Mouse (Mus musculus) hindbrain, embryonic 14.5 days (tissue): Measurements from ENCODE around the gene Rc3h2. TPM values are rescaled to one million over a fixed set of nuclear protein-coding genes. Genes with fewer than 3 reads are reported as not detected.

ENCODE experiments used
- ATAC-seq: fragments of 200-750 bp; cut with Nextera tagmentation; 2 replicates; pipeline ENCODE4 v1.8.0; 2017; ENCODE audit warnings: moderate number of reproducible peaks, mild to moderate bottlenecking, moderate TSS enrichment, moderate library complexity; ENCODE audit not compliant: low FRiP score
- DNase-seq: peaks from one replicate; pipeline ENCODE4 v3.0.0-alpha.2; 2015; ENCODE audit warnings: low spot score
- H3K27ac ChIP-seq: fragments of 300-500 bp; sonication (generic); 2 replicates; pipeline ENCODE4 v1.5.1; 2014; ENCODE audit warnings: mild to moderate bottlenecking, moderate library complexity
- H3K27me3 ChIP-seq: fragments of 300-500 bp; sonication (generic); 2 replicates; pipeline ENCODE4 v1.6.1; 2014; ENCODE audit warnings: mild to moderate bottlenecking, low read length, mixed read lengths; ENCODE audit not compliant: control insufficient read depth, insufficient read depth
- H3K36me3 ChIP-seq: fragments of 300-500 bp; sonication (generic); replicated peaks from 2 replicates; pipeline ENCODE4 v1.6.1; 2014; ENCODE audit not compliant: control insufficient read depth, insufficient read depth
- H3K4me1 ChIP-seq: fragments of 300-500 bp; sonication (generic); replicated peaks from 2 replicates; pipeline ENCODE4 v1.6.1; 2014; ENCODE audit warnings: antibody characterized with exemption, low read length, mixed read lengths; ENCODE audit not compliant: control insufficient read depth, insufficient read depth
- H3K4me2 ChIP-seq: fragments of 300-500 bp; sonication (generic); replicated peaks from 2 replicates; pipeline ENCODE4 v1.6.1; 2014; ENCODE audit warnings: mild to moderate bottlenecking, moderate library complexity
- H3K4me3 ChIP-seq: fragments of 300-500 bp; sonication (generic); replicated peaks from 2 replicates; pipeline ENCODE4 v1.5.1; 2014; ENCODE audit warnings: mild to moderate bottlenecking, low read length
- H3K9ac ChIP-seq: fragments of 300-500 bp; sonication (generic); 2 replicates; pipeline ENCODE4 v1.6.1; 2014
- H3K9me3 ChIP-seq: fragments of 300-500 bp; sonication (generic); 2 replicates; pipeline ENCODE4 v1.6.1; 2016; ENCODE audit warnings: low read length; ENCODE audit not compliant: control insufficient read depth
- WGBS: fragments of 180-500 bp; shearing (Covaris S2); extraction: QIAGEN DNeasy Blood & Tissue Kit; methylation state at CpG from one replicate; pipeline ENCODE4 v1.1.7; 2014; 5-methylcytosine and 5-hydroxymethylcytosine counted together
- polyA plus RNA-seq: library from polyadenylated mRNA; unstranded; fragments of >200 nt; fragmentation: Nextera tagmentation; extraction: Ambion mirVana; gene quantifications from 2 replicates; pipeline ENCODE4 v1.2.1, GENCODE M21; 2014

Gene Rc3h2
- 25.6 and 26.0 TPM in 2 replicates for polyA plus RNA-seq

DNA sequence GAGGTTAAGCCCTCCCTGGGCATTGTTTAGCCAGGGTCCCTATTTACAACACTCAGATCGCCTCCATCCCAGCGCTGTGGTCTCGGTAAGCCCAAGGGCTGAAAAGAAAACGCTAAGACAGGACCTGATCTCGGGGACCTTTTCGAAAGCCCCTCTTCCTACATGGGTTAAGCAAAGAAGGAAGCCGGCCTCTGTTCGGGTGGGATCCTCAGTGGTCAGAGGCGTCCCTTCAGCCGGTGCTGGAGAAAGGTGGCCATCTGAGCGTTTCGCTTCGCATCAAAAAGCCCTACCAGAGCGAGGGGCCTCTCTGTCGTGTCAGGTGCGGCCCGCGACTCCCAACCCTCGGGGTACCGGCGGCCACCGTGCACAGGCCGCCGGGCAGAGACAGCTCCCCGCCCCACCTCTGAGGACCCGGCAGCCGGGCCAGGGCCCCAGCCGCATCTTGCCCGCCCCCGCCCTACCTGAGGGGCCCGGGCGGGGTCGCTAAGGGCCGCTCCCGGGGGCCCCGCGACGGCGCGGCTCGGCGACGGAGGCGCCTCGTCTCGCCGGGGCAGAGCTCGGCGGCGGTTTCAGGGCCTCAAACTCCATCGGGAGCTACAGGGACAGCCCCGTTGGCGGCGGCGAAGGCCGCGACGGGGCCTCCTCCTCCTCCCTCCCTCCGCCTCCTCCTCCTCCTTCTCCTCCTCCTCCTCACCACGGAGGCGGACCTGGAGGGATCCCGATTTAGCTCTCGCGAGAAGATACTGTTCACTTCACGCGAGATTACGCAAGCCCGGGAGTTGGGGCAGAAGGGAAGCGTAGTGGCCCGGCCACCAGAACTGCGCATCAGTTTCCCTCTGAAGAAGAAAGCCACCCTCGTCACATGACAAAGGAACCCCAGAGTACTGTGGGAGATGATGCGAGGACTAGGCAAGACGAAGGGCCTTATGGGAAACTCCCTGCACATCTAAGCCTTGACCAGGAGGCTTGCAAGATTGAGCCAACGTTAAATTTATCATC, at the start of gene Rc3h2:
Rc3h2 (minus strand) TSS at position 598 of the 999 bp plus-strand sequence.
- ATAC-seq: peak; percentile 97
- H3K4me2 ChIP-seq: peak within 1 kb of the TSS; percentile 91
- no peaks in the 10 kb centered on the region for H3K27me3 ChIP-seq
- peak within 1 kb of the TSS; percentile 96 for H3K9ac ChIP-seq
- peak within 1 kb of the TSS; percentile 95 for H3K27ac ChIP-seq
- WGBS: under 1% methylated on average over 69 of the region's 75 CpGs
- DNase-seq: peak; percentile 99
- H3K4me3 ChIP-seq: peak within 1 kb of the TSS; percentile 87
- H3K9me3 ChIP-seq: no peaks in the 10 kb centered on the region
- H3K36me3 ChIP-seq: peaks cover 13% of the 10 kb centered on the region
- H3K4me1 ChIP-seq: peaks cover 22% of the 10 kb centered on the region

DNA sequence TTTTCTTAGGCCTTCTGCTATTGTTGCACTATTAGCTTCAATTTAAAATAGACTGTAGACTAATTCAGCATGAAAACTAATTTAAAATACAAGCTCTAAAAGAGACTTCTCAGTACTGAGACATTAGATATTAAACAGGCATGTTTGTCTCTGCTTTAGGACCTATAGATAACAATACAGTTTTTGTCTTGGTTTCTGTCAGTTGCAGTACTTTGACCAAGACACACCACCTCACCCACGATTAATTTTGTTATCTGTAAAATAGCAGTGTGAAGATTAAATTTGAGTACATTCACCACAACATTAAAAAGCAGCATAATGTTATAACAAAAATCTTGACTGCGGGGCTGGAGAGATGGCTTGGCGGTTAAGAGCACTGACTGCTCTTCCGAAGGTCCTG, 43.6 kb upstream of the Rc3h2 start:
- Histone ChIP-seq H3K27me3 (no peaks in the 10 kb centered on the region), H3K9ac (no peak overlapping the region), H3K4me1 (no peaks in the 10 kb centered on the region), H3K9me3 (no peaks in the 10 kb centered on the region), H3K4me3 (no peak overlapping the region), H3K27ac (no peak overlapping the region), H3K36me3 (peaks cover 16% of the 10 kb centered on the region), H3K4me2 (no peak overlapping the region)
- DNase-seq (no peak), ATAC-seq (no peak)
- WGBS: 91% methylated on average over 4 of the region's 4 CpGs

DNA sequence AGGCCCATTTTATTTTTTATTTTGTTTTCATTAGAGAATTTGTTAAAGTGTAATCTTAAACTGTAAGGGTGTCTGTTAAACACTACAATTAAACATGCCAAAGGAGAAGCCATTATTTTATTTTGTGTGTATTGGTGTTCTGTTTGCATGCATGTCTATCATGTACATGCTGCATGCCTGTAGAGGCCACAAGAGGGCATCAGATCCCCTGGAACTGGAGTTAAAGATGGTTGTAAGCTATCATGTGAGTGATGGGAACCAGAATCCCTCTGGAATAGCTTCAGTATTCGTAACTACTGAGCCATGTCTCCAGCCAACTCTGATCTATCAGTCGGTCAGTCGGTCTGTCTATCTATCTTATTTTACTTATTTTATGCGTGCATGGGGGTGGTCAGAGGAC, 38.0 kb upstream of the Rc3h2 start:
- no peak overlapping the region for H3K9ac ChIP-seq
- no peak overlapping the region for H3K4me3 ChIP-seq
- ATAC-seq: no peak
- H3K4me2 ChIP-seq: no peak overlapping the region
- H3K27ac ChIP-seq: no peak overlapping the region
- no peaks in the 10 kb centered on the region for H3K27me3 ChIP-seq
- DNase-seq: no peak
- 95% methylated on average over 4 of the region's 4 CpGs for WGBS
- H3K36me3 ChIP-seq: no peaks in the 10 kb centered on the region
- no peaks in the 10 kb centered on the region for H3K9me3 ChIP-seq
- no peaks in the 10 kb centered on the region for H3K4me1 ChIP-seq

DNA sequence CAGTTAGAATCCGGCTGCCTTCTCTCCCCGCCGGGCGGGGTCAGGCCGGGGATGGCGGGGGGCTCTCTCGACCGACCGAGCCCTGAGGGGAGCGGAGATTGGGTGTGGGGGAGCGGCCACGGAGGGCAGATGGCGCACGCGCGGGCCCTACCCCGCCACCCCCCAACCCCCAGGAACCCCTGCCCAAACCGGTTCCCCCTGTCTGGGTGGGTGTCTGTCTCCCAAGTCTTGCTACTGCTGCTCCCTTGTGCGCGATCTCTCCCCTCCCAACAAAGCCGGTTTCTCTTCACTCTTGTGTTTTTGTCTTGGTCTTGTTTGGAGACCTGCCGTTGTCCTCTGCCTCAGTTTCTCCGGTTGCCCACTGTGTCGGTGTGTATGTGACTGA, 29.7 kb upstream of the Rc3h2 start:
- Histone ChIP-seq H3K4me3 (peak overlapping the region; percentile 84), H3K27me3 (no peaks in the 10 kb centered on the region), H3K27ac (peak overlapping the region; percentile 87), H3K4me2 (peak overlapping the region; percentile 69), H3K36me3 (no peaks in the 10 kb centered on the region), H3K4me1 (peaks cover 12% of the 10 kb centered on the region), H3K9ac (peak overlapping the region; percentile 89), H3K9me3 (no peaks in the 10 kb centered on the region)
- WGBS: under 1% methylated on average over 13 of the region's 24 CpGs
- peak; percentile 26 for DNase-seq
- ATAC-seq: peak; percentile 85

DNA sequence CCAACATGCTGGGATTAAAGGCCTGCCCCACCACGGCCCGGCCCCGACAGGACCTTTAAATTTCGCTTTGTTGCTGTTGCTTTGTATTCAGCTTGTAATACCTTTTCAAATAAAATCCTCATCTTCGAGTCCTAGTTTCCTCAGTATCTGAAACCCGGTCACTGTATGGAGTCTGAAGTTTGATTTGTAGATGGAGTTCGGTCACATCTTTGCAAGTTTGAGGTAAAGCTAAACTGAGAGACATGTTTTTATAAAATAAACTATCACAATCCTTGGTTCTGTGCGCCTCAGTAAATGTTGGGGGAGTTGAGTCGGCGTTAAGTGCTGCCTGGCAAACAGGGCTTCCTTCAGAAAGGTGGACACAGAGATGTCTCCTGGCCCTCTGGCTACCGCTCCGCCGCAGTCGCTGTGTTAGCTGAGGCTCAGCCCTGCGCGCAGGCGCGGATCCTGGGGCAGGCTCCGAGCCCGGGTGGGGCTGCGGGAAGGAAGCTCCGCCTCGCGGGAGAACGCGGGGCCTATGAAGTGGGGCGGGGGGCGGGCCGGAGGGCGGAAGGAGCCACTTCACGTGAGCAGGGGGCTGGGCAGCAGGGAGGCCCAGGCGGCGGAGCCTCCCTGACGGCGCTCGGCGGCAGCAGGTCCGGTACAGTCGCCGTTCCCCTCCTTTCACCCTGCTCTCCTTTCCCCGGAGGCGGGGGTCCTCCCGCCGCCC, 29.1 kb upstream of the Rc3h2 start:
- ATAC-seq (peak; percentile 98), DNase-seq (peak; percentile 93)
- no peaks in the 10 kb centered on the region for H3K36me3 ChIP-seq
- no peaks in the 10 kb centered on the region for H3K27me3 ChIP-seq
- peaks cover 12% of the 10 kb centered on the region for H3K4me1 ChIP-seq
- peak overlapping the region; percentile 87 for H3K27ac ChIP-seq
- peak overlapping the region; percentile 69 for H3K4me2 ChIP-seq
- peak overlapping the region; percentile 84 for H3K4me3 ChIP-seq
- WGBS: 9% methylated on average over 39 of the region's 44 CpGs
- no peaks in the 10 kb centered on the region for H3K9me3 ChIP-seq
- peak overlapping the region; percentile 89 for H3K9ac ChIP-seq

DNA sequence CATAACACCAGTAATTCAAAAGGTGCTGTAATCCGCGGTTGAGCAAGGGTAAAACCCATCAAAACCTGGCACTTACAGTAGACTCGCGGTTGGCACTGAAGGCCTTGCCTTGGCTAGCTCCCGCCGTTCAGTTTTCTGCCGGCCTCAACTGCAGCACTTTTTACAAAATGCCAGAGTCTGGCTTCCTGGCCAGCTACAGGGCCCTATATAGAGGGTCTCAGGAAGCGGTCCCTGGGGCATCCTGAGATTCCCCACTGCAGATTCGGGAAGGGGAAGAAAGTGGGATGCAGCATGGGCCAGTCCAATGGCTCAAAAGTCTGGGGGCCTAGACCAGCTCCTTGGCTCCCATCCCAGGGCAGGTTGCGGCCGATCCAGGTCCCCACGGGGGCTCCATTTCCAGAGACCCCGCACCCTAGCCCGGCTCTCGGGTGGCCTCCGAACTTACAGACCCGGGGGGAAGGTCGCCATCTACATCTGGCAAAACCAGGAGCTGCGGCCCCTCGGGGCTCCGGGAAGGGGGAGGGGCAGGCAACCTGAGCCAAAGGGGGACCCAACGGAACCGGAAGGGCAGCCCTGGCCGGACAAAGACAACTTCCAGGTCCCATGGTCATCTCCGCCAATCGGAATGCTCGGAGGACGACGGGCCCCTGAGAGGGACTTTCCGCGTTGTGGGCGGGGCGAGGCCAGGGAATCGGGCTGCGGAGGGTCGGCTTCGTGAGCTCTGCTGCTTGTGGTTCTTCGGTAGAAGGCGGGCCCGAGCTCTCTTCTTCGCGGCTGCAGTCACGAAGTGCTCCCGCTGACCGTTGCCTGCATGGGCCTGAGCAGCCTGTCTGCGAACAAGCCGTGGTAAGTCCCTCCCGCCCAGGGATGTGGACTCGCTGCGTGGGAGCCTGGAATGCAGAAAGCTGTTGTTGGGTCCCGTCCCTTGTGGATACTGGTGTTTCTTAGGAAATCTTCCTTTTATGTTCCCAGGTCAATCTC, 20.2 kb upstream of the Rc3h2 start, which contains the start of the genes Zbtb26, Zbtb6 and Rabgap1:
Zbtb26 (minus strand) TSS at position 525 of the 981 bp plus-strand sequence.
Zbtb6 (minus strand) TSS at position 561 of the 981 bp plus-strand sequence.
Rabgap1 (plus strand) TSS at position 669 of the 981 bp plus-strand sequence.
- Histone ChIP-seq H3K27ac (peak within 1 kb of the TSS; percentile 81), H3K4me2 (peak within 1 kb of the TSS; percentile 61), H3K9me3 (no peaks in the 10 kb centered on the region), H3K9ac (peak within 1 kb of the TSS; percentile 81), H3K4me3 (peak within 1 kb of the TSS; percentile 71), H3K4me1 (peaks cover 24% of the 10 kb centered on the region), H3K27me3 (no peaks in the 10 kb centered on the region), H3K36me3 (no peaks in the 10 kb centered on the region)
- ATAC-seq: peak; percentile 99
- WGBS: under 1% methylated on average over 51 of the region's 51 CpGs
- peak; percentile 93 for DNase-seq

DNA sequence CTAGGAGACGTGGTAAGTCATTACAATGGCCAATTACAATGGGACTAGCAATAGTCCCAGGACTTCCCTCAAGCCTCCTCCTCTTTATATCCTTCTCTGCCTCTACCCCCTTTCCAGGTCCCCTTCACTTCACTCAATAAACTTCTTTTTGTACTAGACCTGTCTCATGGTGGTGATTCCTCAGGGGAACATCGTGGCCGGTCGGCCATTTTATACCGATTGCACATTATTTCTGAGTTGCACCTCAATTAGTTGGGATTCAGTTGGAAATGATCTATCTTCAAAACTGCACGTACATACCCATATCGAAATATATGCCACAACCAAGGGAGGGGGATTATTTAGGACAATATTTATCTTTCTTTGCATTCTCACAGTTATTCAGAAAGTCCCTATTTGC, 8.9 kb upstream of the Rc3h2 start:
- H3K4me1 ChIP-seq: peaks cover 13% of the 10 kb centered on the region
- no peak for DNase-seq
- H3K27me3 ChIP-seq: no peaks in the 10 kb centered on the region
- H3K9me3 ChIP-seq: no peaks in the 10 kb centered on the region
- peak overlapping the region; percentile 94 for H3K4me2 ChIP-seq
- 14% methylated on average over 7 of the region's 7 CpGs for WGBS
- H3K9ac ChIP-seq: peak overlapping the region; percentile 84
- peak overlapping the region; percentile 69 for H3K4me3 ChIP-seq
- ATAC-seq: peak; percentile 21; the same call in 1 of the 2 replicates
- H3K36me3 ChIP-seq: peaks cover 42% of the 10 kb centered on the region
- peak overlapping the region; percentile 97 for H3K27ac ChIP-seq

DNA sequence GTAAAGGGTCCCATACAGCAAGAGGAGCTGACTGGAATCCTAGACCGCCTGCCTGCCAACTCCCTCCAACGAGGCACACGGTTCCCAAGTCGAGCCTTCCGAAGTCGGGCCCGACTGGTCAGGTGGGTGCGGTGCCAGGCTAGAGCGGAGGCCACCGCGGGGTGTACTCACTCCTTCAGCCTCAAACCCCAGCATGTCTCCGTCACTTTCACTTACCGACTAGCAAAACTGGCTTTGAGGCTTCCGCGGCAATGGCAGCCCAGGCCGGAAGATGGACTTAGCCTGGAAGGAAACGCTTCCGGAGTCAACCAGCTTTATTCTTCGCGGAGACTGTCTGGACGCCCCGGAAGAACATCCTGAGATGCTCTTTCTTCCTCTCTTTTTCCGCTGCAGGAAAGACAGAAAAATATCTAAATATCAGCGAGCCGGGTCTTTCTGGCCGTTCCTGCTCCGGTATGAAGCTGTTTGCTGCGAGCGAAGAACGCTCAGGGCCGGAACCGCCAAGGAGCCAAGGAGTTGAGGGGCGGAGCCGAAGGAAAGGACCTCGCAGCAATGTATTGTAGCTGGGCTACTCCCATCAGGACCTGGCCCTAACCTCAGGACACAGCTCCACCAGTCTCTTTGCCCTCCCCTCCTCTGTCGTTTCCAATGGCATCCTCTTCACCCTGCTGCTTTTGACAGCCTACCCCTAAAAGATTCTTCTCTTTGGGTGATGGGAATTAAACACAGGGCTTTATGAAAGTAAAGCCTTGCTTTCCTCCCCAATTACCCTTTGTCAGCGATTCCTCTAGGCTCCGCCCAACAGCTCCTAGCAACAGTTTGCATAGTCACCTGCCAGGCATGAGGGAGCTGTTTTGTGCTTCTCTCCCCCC, 8.1 kb upstream of the Rc3h2 start:
- peak overlapping the region; percentile 69 for H3K4me3 ChIP-seq
- H3K9ac ChIP-seq: peak overlapping the region; percentile 84
- ATAC-seq (peak; percentile 96), DNase-seq (peak; percentile 92)
- no peaks in the 10 kb centered on the region for H3K27me3 ChIP-seq
- H3K4me1 ChIP-seq: peaks cover 13% of the 10 kb centered on the region
- under 1% methylated on average over 38 of the region's 38 CpGs for WGBS
- H3K36me3 ChIP-seq: peaks cover 37% of the 10 kb centered on the region
- H3K9me3 ChIP-seq: no peaks in the 10 kb centered on the region
- peak overlapping the region; percentile 94 for H3K4me2 ChIP-seq
- H3K27ac ChIP-seq: peak overlapping the region; percentile 97
